Mouse (Mus musculus) liver, postnatal 0 days (tissue): Measurements from ENCODE around the gene Glb1. TPM values are rescaled to one million over a fixed set of nuclear protein-coding genes. Genes with fewer than 3 reads are reported as not detected.

ENCODE experiments used
- ATAC-seq: fragments of 200-750 bp; cut with Nextera tagmentation; 2 replicates; pipeline ENCODE4 v1.8.0; 2017; ENCODE audit warnings: mild to moderate bottlenecking, moderate library complexity
- DNase-seq: peaks from one replicate; pipeline ENCODE4 v3.0.0-alpha.2; 2016
- H3K27ac ChIP-seq: fragments of 300-500 bp; sonication (generic); 2 replicates; pipeline ENCODE4 v1.5.1; 2014; ENCODE audit warnings: antibody characterized with exemption, moderate library complexity, mild to moderate bottlenecking, low read depth
- H3K27me3 ChIP-seq: fragments of 300-500 bp; sonication (generic); 2 replicates; pipeline ENCODE4 v1.6.1; 2014; ENCODE audit warnings: low read length, control low read depth, mixed read lengths; ENCODE audit not compliant: insufficient read depth
- H3K36me3 ChIP-seq: fragments of 300-500 bp; sonication (generic); replicated peaks from 2 replicates; pipeline ENCODE4 v1.6.1; 2014; ENCODE audit warnings: mild to moderate bottlenecking, control low read depth, low read length, moderate library complexity, mixed read lengths; ENCODE audit not compliant: insufficient read depth
- H3K4me1 ChIP-seq: fragments of 300-500 bp; sonication (generic); 2 replicates; pipeline ENCODE4 v1.6.1; 2014; ENCODE audit warnings: antibody characterized with exemption, mild to moderate bottlenecking, control low read depth; ENCODE audit not compliant: insufficient read depth
- H3K4me2 ChIP-seq: fragments of 300-500 bp; sonication (generic); 2 replicates; pipeline ENCODE4 v1.6.1; 2014; ENCODE audit warnings: low read depth, mild to moderate bottlenecking, low read length, moderate library complexity, mixed read lengths
- H3K4me3 ChIP-seq: fragments of 300-500 bp; sonication (generic); 2 replicates; pipeline ENCODE4 v1.5.1; 2014; ENCODE audit warnings: low read depth, low read length
- H3K9ac ChIP-seq: fragments of 300-500 bp; sonication (generic); replicated peaks from 2 replicates; pipeline ENCODE4 v1.6.1; 2014; ENCODE audit warnings: mild to moderate bottlenecking, moderate library complexity
- H3K9me3 ChIP-seq: fragments of 300-500 bp; sonication (generic); 2 replicates; pipeline ENCODE4 v1.6.1; 2016; ENCODE audit warnings: mild to moderate bottlenecking, control low read depth, low read length, mixed read lengths
- CTCF ChIP-seq: sonication (generic); IDR thresholded peaks from 2 replicates; pipeline ENCODE4 v1.5.1; 2016; ENCODE audit warnings: antibody characterized with exemption, low read depth
- EP300 ChIP-seq: IDR thresholded peaks from 2 replicates; pipeline ENCODE4 v1.6.1; 2016; ENCODE audit warnings: antibody characterized with exemption, low read depth, mild to moderate bottlenecking
- WGBS: fragments of 180-500 bp; shearing (Covaris S2); extraction: QIAGEN DNeasy Blood & Tissue Kit; methylation state at CpG from one replicate; pipeline ENCODE4 v1.1.7; 2014; ENCODE audit not compliant: insufficient replicate concordance; 5-methylcytosine and 5-hydroxymethylcytosine counted together
- polyA plus RNA-seq: library from polyadenylated mRNA; unstranded; fragments of >200 nt; fragmentation: Nextera tagmentation; extraction: Ambion mirVana; gene quantifications from 2 replicates; pipeline ENCODE4 v1.2.1, GENCODE M21; 2015

The Glb1 gene
- polyA plus RNA-seq, 1 experiment from 2014 or later = 10.3 TPM

GRCm38 (mm10) chr9:114394677-114395076, 6.2 kb upstream of the Glb1 start:
- Histone ChIP-seq H3K4me2 (no peak overlapping the region), H3K36me3 (no peaks in the 10 kb centered on the region), H3K9ac (no peak overlapping the region), H3K27ac (no peak overlapping the region), H3K27me3 (no peaks in the 10 kb centered on the region), H3K4me1 (peaks cover 11% of the 10 kb centered on the region), H3K4me3 (no peak overlapping the region), H3K9me3 (no peaks in the 10 kb centered on the region)
- no peak for DNase-seq
- TF ChIP-seq CTCF (no peak), EP300 (no peak)
- ATAC-seq = no peak
- 47% methylated on average over 8 of the region's 8 CpGs for WGBS

GRCm38 (mm10) chr9:114395258-114395657, 5.6 kb upstream of the Glb1 start:
- Histone ChIP-seq H3K36me3 (no peaks in the 10 kb centered on the region), H3K27ac (no peak overlapping the region), H3K27me3 (no peaks in the 10 kb centered on the region), H3K9ac (no peak overlapping the region), H3K4me3 (no peak overlapping the region), H3K4me2 (no peak overlapping the region), H3K9me3 (no peaks in the 10 kb centered on the region), H3K4me1 (peaks cover 7% of the 10 kb centered on the region)
- no peak for TF ChIP-seq CTCF
- no peak for TF ChIP-seq EP300
- DNase-seq (no peak), ATAC-seq (no peak)
- WGBS = 71% methylated on average over 4 of the region's 4 CpGs

- no peak for TF ChIP-seq EP300
- no peak for TF ChIP-seq CTCF
- 68% methylated on average over 12 of the region's 12 CpGs for WGBS
- Histone ChIP-seq H3K4me2 (no peak overlapping the region), H3K27ac (no peak overlapping the region), H3K36me3 (no peaks in the 10 kb centered on the region), H3K4me1 (peaks cover 16% of the 10 kb centered on the region), H3K9me3 (no peaks in the 10 kb centered on the region), H3K27me3 (no peaks in the 10 kb centered on the region), H3K9ac (no peak overlapping the region), H3K4me3 (no peak overlapping the region)
- DNase-seq (no peak), ATAC-seq (no peak)
Measured at GRCm38 (mm10) chr9:114399680-114400079, 1.2 kb upstream of the Glb1 start.

- no peak for ATAC-seq
- WGBS = 12% methylated on average over 5 of the region's 5 CpGs
- H3K27ac ChIP-seq = peak overlapping the region; percentile 95
Measured at GRCm38 (mm10) chr9:114400588-114400948, 308 bp upstream of the Glb1 start.

DNA sequence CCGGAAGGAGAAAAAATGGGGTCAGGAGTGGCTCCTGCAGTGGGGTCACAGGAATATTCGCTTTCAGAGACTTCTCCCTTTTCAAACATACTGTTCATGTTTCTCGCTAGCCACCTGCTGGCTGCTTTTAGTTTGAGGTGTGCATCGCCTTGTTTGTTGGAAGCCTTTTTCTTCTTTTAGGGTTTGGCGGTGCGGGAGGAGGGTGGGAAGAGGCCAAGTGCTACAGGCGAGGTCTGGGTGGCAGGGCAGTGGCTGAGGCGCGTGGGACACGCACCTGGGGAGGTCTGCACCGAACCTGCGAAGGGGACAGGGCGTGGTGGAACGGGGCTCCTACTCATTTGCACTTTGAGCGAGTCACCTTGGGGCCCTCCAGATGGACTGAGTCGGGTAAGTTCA, 807 bp downstream of the Glb1 start:
- peak; percentile 25 for ATAC-seq

More at GRCm38 (mm10) chr9:114400588-114400948, 308 bp upstream of the Glb1 start:
- H3K4me1 ChIP-seq = peaks cover 13% of the 10 kb centered on the region
- no peak for TF ChIP-seq CTCF
- TF ChIP-seq EP300 = no peak
- DNase-seq = no peak
- peaks cover 8% of the 10 kb centered on the region; the same call in 1 of the 2 replicates for H3K36me3 ChIP-seq
- H3K9me3 ChIP-seq = no peaks in the 10 kb centered on the region
- peak overlapping the region; percentile 89; the same call in 1 of the 2 replicates for H3K9ac ChIP-seq
- H3K27me3 ChIP-seq = no peaks in the 10 kb centered on the region
- H3K4me3 ChIP-seq = peak overlapping the region; percentile 82
- H3K4me2 ChIP-seq = peak overlapping the region; percentile 82

GRCm38 (mm10) chr9:114407676-114408075, 6.8 kb downstream of the Glb1 start:
- no peak overlapping the region for H3K9ac ChIP-seq
- TF ChIP-seq EP300 (no peak), CTCF (no peak)
- no peaks in the 10 kb centered on the region for H3K4me1 ChIP-seq
- WGBS = 83% methylated on average over 2 of the region's 2 CpGs
- no peaks in the 10 kb centered on the region for H3K27me3 ChIP-seq
- DNase-seq (no peak), ATAC-seq (no peak)
- H3K27ac ChIP-seq = no peak overlapping the region
- H3K36me3 ChIP-seq = peaks cover 33% of the 10 kb centered on the region
- H3K9me3 ChIP-seq = 0 out of 2 replicates have a peak, but pooled peaks cover 2% of the 10 kb centered on the region
- H3K4me3 ChIP-seq = no peak overlapping the region
- no peak overlapping the region for H3K4me2 ChIP-seq

More for the DNA sequence above, 807 bp downstream of the Glb1 start:
- peaks cover 13% of the 10 kb centered on the region for H3K4me1 ChIP-seq
- H3K4me2 ChIP-seq = peak overlapping the region; percentile 82
- H3K27ac ChIP-seq = peak overlapping the region; percentile 95
- TF ChIP-seq CTCF (peak; percentile 48), EP300 (no peak)
- 1% methylated on average over 16 of the region's 16 CpGs for WGBS
- H3K4me3 ChIP-seq = peak overlapping the region; percentile 82
- DNase-seq = peak; percentile 39
- H3K9me3 ChIP-seq = no peaks in the 10 kb centered on the region
- H3K36me3 ChIP-seq = peaks cover 12% of the 10 kb centered on the region; the same call in 1 of the 2 replicates
- H3K9ac ChIP-seq = peak overlapping the region; percentile 89
- H3K27me3 ChIP-seq = no peaks in the 10 kb centered on the region
